Mouse (Mus musculus): ENCODE measurements around the gene 4930404H24Rik.

The 4930404H24Rik gene

DNA sequence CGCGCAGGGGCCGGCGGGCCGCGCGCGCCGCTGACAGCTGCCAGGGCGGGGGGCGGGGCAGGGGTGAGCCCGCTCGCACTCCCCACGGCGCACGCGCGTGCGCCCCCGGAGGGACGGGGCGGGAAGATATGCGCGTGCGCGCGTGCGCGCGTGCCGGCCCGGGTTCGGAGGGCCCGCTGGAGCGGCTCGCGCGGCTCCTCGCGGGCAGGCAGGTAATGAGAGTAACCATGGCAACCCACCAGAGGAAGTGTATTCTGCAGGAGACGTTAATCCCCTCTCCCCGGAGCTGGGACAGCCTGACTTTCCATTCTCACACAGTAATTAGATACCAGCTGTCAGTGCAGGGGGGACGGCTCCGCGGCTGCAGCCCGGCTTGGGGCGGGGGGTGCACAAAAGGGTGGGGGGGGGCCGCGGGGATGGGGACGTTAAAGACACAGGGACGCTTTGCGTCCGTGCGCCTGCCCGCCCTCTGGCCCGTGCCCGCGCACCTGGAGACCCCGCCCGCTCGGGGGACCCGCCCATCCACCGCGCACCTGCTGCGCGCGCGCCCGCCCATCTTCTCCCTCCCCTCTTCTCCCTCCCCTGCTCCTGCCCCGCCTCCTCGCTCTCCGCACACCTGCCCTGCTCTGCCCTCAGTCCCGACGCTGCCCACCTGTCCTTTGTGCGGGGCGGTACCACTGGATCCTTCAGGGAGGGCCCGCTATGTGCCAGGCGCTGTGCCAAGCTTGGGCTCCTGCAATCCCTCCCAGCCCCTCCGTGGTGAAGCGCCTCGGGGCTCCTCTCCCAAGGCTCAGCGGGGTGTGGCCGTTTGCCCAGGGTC lies at the start of gene 4930404H24Rik:
4930404H24Rik (plus strand) TSS at position 218 of the 820 bp plus-strand sequence.
- no peak for DNase-seq (ENCODE audit: low read depth in 2 of 2, low spot score in 2 of 2)

DNA sequence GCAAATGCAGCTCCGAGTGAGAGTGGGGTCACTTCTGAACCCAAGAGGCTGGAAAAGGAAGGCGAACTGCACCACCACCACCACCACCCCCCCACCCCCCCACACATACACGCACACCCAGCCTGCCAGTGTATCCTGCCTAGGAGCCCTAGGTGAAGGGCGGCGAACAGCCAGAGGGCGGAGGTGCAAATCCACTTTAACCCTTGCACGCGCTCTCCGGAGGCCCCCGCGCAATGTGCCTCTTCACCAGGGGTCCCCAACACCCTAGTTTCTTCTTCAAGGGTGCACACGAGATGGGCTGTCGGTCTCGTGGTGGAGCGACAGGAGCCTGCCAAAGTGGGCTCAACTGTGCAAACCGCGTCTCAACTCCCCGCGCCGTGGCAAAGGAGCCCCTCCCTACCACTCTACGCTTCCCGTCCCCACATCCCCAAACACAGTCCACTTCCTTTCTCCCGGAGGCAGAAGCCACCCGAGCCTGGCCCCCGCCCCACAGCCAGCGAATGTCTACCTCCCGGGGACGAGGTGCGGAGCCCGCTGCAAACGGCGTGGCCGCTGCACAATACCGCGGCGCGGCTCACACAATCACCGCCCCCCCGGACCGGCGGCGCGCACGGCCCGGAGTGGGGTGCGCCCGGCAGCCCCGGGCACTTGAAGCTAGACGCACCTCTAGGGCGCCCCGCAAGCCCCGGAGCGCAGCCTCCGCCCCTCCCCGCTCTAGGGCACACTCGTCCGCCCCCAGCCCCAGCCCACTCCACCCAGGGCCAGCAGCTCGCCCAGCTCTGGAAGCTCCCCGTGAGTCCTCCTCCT lies 49.0 kb upstream of the 4930404H24Rik start:
- peak in 1 of 2 experiments; percentile 11 for DNase-seq (ENCODE audit: low read depth in 2 of 2, low spot score in 2 of 2)

DNA sequence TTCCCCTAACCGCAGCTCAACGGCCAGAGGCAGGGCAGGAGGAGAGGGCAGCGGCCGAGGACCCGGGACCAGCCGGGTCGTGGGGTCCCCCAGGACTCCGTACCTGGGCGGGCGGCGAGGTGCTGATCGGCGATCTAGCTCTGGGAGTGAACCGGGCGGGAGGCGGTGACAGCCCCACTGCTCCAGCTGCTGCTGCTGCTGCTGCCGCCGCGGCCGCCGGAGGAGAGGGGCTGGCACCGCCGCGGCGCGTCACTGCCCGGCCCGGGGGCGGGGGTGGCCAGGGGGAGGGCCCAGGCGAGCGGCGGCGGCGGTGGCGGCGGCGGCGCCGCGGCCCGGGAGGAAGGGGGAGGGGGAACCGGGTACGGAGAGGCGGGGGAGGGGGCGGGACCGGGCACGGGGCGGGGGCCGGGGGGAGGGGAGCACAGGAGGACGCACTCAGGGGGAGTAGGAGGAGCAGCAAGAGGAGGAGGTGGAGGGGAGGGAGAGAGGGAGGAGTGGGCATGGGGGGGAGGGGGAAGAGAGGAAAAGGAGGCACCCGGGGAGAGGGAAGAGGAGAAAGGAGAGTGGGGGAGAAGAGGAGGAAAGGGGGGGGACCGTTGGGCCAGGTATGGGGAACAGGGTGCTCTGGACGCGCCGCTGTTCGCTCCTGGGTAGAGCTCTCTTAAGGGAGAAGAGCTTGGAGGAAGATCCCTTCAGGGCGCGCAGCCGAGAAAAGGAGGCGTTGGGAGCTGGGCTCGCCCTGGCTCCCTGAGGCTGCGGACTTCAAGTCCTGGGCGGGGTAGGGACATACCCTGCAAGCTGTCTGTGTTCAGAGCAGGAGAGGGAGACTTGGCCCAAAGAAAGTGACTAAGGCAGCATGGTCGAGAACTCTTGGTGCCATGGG lies 48.1 kb upstream of the 4930404H24Rik start:
- DNase-seq (ENCODE audit: low read depth in 2 of 2, low spot score in 2 of 2) = peak; percentile 20 to 24

DNA sequence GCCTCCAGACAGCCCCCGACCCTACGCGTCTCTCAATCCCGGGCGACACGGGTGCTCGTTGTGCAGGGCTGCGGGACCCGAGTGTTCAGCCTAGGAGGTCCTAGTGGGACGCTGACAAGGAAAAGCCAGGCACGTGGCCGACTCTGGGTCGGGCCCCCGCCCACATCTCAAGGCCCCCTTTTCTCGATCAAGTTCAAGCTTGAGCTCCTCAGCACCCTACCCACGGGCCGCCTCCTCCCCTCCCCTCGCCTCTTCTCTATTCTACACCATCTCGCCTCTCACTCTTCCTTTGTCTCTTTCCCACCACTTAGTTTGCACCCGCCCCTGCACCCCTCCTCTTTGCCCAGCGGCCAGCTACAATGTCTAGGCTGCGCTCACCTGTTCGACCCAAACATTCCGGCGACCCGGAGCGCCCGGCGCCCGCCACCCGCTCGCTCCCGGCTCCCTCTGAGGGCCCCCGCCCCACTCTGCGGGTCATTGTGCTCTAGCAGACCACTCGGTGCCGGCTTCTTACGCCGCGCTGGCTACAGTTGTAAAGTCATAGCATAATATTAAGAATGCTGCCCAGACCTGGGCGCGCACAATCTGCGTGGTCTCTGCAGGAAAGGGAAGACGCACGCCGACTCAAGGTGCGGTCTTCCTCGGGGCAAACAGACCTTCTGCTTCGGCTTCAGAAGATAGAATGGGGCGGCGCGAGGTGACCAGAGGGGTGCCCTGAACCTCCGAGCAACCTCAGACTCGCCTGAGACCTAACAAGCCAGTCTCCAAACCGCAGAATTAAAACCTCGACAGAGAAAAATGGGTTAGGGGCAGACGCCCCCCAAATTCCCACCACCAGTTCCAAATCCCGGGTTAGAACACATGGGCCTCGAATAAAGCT lies 47.2 kb upstream of the 4930404H24Rik start:
- peak; percentile 9 to 12 for DNase-seq (ENCODE audit: low read depth in 2 of 2, low spot score in 2 of 2)

GRCm38 (mm10) chr2:153446017-153446408 lies 46.6 kb upstream of the 4930404H24Rik start:
- peak; percentile 35 to 65 for DNase-seq (ENCODE audit: low read depth in 2 of 2, low spot score in 2 of 2)

- no peak for DNase-seq (ENCODE audit: low read depth in 2 of 2, low spot score in 2 of 2)
These were observed 46.1 kb upstream of the 4930404H24Rik start for GRCm38 (mm10) chr2:153446476-153446875.

GRCm38 (mm10) chr2:153447719-153448118 lies 44.9 kb upstream of the 4930404H24Rik start:
- no peak for DNase-seq (ENCODE audit: low read depth in 2 of 2, low spot score in 2 of 2)

- DNase-seq (ENCODE audit: low read depth in 2 of 2, low spot score in 2 of 2) = no peak
These were observed 44.1 kb upstream of the 4930404H24Rik start for GRCm38 (mm10) chr2:153448519-153448918.

DNA sequence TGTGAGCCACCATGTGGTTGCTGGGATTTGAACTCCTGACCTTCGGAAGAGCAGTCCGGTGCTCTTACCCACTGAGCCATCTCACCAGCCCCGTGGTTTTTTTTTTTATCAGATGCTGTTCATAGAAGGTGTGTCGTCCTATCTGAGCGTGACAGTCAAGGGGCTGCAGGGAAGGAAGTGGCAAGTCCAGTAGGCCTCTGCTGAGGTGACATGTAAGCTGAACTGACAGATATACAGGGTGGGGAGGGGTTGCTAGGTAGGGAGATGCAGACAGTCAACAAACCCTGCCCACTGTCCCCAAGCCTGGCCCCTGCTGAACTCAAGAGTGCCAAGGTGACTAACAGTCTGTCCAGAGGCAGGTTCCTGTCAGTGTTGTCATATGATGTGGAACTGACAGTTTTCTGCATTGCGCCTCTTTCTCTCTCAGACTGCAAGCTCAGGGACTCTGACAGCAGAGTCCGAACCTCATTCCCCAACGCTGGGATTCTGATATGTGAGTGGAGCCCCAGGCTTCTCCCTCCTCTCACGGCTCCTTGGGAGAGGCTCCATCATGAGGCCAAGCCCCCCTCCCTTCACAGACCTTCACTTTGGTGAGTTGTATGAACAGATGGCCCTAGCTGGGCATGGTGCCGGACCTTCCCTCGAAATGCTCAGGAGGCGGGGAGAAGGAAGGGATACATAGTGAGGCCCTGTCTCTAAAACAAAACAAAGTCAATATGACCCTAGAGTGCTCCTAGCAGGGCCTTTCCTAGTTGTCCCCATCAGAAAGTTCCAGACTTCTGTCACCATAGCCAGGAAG lies 38.4 kb upstream of the 4930404H24Rik start:
- no peak for DNase-seq (ENCODE audit: low read depth in 2 of 2, low spot score in 2 of 2)

- no peak for DNase-seq (ENCODE audit: low read depth in 2 of 2, low spot score in 2 of 2)
These were observed 37.6 kb upstream of the 4930404H24Rik start for GRCm38 (mm10) chr2:153454841-153455506.

- DNase-seq (ENCODE audit: low read depth in 2 of 2, low spot score in 2 of 2) = no peak
These were observed 35.1 kb upstream of the 4930404H24Rik start for GRCm38 (mm10) chr2:153457467-153457866.

DNA sequence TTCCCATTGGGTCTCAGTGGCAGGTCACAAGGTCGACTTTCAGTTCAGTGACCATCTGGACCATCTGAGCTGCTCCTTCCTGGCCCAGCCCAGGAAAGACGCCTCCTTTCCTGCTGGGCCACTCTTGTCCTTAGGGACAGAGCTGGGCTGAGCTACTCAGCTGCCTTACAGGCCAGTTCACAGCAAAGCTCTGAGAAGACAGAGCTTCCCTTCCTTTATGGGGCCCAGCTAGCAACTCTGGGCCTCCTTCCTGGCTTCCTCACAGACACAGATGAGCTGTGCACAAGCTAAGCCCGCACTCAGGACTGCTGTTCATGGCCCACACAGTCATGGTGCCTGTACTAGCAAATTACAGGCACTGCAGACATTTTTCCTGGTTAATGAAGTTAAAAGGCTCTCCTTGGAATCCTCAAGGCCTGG lies 34.6 kb upstream of the 4930404H24Rik start:
- no peak for DNase-seq (ENCODE audit: low read depth in 2 of 2, low spot score in 2 of 2)

- no peak for DNase-seq (ENCODE audit: low read depth in 2 of 2, low spot score in 2 of 2)
These were observed 29.3 kb upstream of the 4930404H24Rik start for GRCm38 (mm10) chr2:153463257-153463656.

DNA sequence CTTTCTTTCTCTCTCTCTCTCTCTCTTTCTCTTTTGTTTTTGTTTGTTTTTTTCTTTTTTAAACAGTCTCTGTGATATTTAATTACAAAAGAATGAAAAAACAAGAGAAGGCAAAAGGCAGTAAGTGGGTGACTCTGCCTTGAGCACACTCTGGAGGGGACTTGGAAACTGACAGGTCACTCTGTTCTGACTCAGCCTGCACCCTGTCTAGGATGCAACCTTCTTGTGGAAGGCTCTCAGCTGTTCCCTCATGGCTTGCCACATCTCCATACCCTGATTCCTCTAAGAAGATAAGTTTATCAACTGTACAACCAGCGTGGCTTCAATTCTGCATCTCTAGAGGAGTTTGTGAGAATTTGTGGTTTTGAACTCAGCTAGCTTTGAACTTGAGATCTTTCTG lies 25.2 kb upstream of the 4930404H24Rik start:
- no peak for DNase-seq (ENCODE audit: low read depth in 2 of 2, low spot score in 2 of 2)

DNA sequence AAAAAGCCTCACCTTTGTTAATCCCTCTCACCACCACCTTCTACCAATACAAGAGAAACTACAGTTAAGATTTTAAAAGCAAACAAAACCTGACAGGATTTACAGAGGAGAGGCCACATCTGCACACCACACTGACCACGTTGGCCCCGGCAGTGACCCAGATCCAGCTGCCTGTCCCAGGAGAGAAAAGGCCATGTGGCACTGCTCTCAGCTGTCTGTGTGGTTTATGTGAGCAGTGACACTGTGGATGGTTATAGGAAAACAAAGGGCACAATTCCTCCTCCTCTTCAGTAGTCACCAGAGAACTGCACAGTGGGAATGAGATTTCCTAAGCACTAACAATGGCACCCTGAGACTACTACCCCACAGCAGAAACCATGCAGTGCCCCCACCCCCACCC lies 23.3 kb upstream of the 4930404H24Rik start:
- DNase-seq (ENCODE audit: low read depth in 2 of 2, low spot score in 2 of 2) = no peak

- no peak for DNase-seq (ENCODE audit: low read depth in 2 of 2, low spot score in 2 of 2)
These were observed 22.8 kb upstream of the 4930404H24Rik start for GRCm38 (mm10) chr2:153469764-153470163.

- DNase-seq (ENCODE audit: low read depth in 2 of 2, low spot score in 2 of 2) = no peak
These were observed 21.6 kb upstream of the 4930404H24Rik start for GRCm38 (mm10) chr2:153470983-153471382.

Data from CD8-positive naive resting alpha-beta T cell, adult 2 months (primary cell).